Mouse (Mus musculus) forebrain, embryonic 11.5 days (tissue): ENCODE measurements at regions not wholly inside any gene's neighbourhood (a gene's known extent, or its start where the extent isn't known, plus 50 kb on each side); places are given as distances from the start of the nearest gene placed in this dataset.

Experiments used
- ATAC-seq: fragments of 200-750 bp; cut with Nextera tagmentation; replicated peaks from 2 replicates; pipeline ENCODE4 v1.8.0; 2017; ENCODE audit warnings: moderate TSS enrichment; ENCODE audit not compliant: low FRiP score
- DNase-seq: peaks from one replicate; pipeline ENCODE4 v3.0.0-alpha.2; 2017; ENCODE audit warnings: low spot score
- H3K27ac ChIP-seq: fragments of 300-500 bp; sonication (generic); 2 replicates; pipeline ENCODE4 v1.5.1; 2014; ENCODE audit warnings: low read depth, low read length
- H3K27me3 ChIP-seq: fragments of 300-500 bp; sonication (generic); 2 replicates; pipeline ENCODE4 v1.6.1; 2014; ENCODE audit warnings: mild to moderate bottlenecking, low read length, mixed read lengths; ENCODE audit not compliant: control insufficient read depth, insufficient read depth
- H3K36me3 ChIP-seq: fragments of 300-500 bp; sonication (generic); 2 replicates; pipeline ENCODE4 v1.6.1; 2014; ENCODE audit warnings: mild to moderate bottlenecking, low read length, moderate library complexity, mixed read lengths; ENCODE audit not compliant: control insufficient read depth, insufficient read depth
- H3K4me1 ChIP-seq: fragments of 300-500 bp; sonication (generic); replicated peaks from 2 replicates; pipeline ENCODE4 v1.6.1; 2014; ENCODE audit warnings: low read length, mixed read lengths; ENCODE audit not compliant: control insufficient read depth, insufficient read depth
- H3K4me2 ChIP-seq: fragments of 300-500 bp; sonication (generic); 2 replicates; pipeline ENCODE4 v1.6.1; 2014; ENCODE audit warnings: low read depth, mild to moderate bottlenecking, low read length, moderate library complexity, mixed read lengths; ENCODE audit not compliant: severe bottlenecking
- H3K4me3 ChIP-seq: fragments of 300-500 bp; sonication (generic); 2 replicates; pipeline ENCODE4 v1.5.1; 2014; ENCODE audit warnings: low read depth, low read length
- H3K9ac ChIP-seq: fragments of 300-500 bp; sonication (generic); 2 replicates; pipeline ENCODE4 v1.6.1; 2014; ENCODE audit warnings: low read length
- H3K9me3 ChIP-seq: fragments of 300-500 bp; sonication (generic); 2 replicates; pipeline ENCODE4 v1.6.1; 2016; ENCODE audit warnings: low read length, mixed read lengths; ENCODE audit not compliant: control insufficient read depth
- WGBS: fragments of 180-500 bp; shearing (Covaris S2); extraction: QIAGEN DNeasy Blood & Tissue Kit; methylation state at CpG from one replicate; pipeline ENCODE4 v1.1.7; 2014; 5-methylcytosine and 5-hydroxymethylcytosine counted together

- Histone ChIP-seq H3K27ac (no peak overlapping the region), H3K9me3 (no peaks in the 10 kb centered on the region), H3K4me2 (no peak overlapping the region), H3K4me1 (no peaks in the 10 kb centered on the region), H3K27me3 (no peaks in the 10 kb centered on the region), H3K9ac (no peak overlapping the region), H3K36me3 (no peaks in the 10 kb centered on the region), H3K4me3 (no peak overlapping the region)
- no peak for ATAC-seq
- no peak for DNase-seq
- WGBS = 88% methylated on average over 6 of the region's 6 CpGs
Observed at GRCm38 (mm10) chr6:117104047-117104446, 64.3 kb upstream of the Cxcl12 start.

GRCm38 (mm10) chr6:117104463-117104862 lies 63.9 kb upstream of the Cxcl12 start:
- no peaks in the 10 kb centered on the region for H3K27me3 ChIP-seq
- WGBS = 77% methylated on average over 2 of the region's 2 CpGs

GRCm38 (mm10) chr6:117105182-117105589 lies 63.1 kb upstream of the Cxcl12 start:
- H3K9ac ChIP-seq = no peak overlapping the region
- H3K9me3 ChIP-seq = no peaks in the 10 kb centered on the region
- DNase-seq (no peak), ATAC-seq (no peak)
- H3K4me2 ChIP-seq = no peak overlapping the region
- H3K4me1 ChIP-seq = no peaks in the 10 kb centered on the region
- no peak overlapping the region for H3K4me3 ChIP-seq
- H3K27me3 ChIP-seq = no peaks in the 10 kb centered on the region
- no peak overlapping the region for H3K27ac ChIP-seq
- no peaks in the 10 kb centered on the region for H3K36me3 ChIP-seq
- 56% methylated on average over 6 of the region's 6 CpGs for WGBS

More at GRCm38 (mm10) chr6:117104463-117104862, 63.9 kb upstream of the Cxcl12 start:
- Histone ChIP-seq H3K4me2 (no peak overlapping the region), H3K9me3 (no peaks in the 10 kb centered on the region), H3K4me3 (no peak overlapping the region), H3K9ac (no peak overlapping the region), H3K27ac (no peak overlapping the region), H3K4me1 (no peaks in the 10 kb centered on the region), H3K36me3 (no peaks in the 10 kb centered on the region)
- no peak for ATAC-seq
- no peak for DNase-seq

GRCm38 (mm10) chr6:117110291-117110690 lies 58.0 kb upstream of the Cxcl12 start:
- 65% methylated on average over 3 of the region's 3 CpGs for WGBS
- H3K4me2 ChIP-seq = no peak overlapping the region
- DNase-seq = no peak
- H3K9ac ChIP-seq = no peak overlapping the region
- no peaks in the 10 kb centered on the region for H3K27me3 ChIP-seq
- no peaks in the 10 kb centered on the region for H3K9me3 ChIP-seq
- no peaks in the 10 kb centered on the region for H3K36me3 ChIP-seq
- no peak overlapping the region for H3K27ac ChIP-seq
- H3K4me1 ChIP-seq = no peaks in the 10 kb centered on the region
- no peak overlapping the region for H3K4me3 ChIP-seq
- ATAC-seq = no peak

- H3K4me3 ChIP-seq = no peak overlapping the region
- H3K27ac ChIP-seq = no peak overlapping the region
- H3K36me3 ChIP-seq = no peaks in the 10 kb centered on the region
- no peak overlapping the region for H3K9ac ChIP-seq
- DNase-seq (no peak), ATAC-seq (no peak)
- H3K27me3 ChIP-seq = no peaks in the 10 kb centered on the region
- WGBS = 82% methylated on average over 8 of the region's 8 CpGs
- no peaks in the 10 kb centered on the region for H3K4me1 ChIP-seq
- H3K9me3 ChIP-seq = no peaks in the 10 kb centered on the region
- no peak overlapping the region for H3K4me2 ChIP-seq
Observed at GRCm38 (mm10) chr6:117114859-117115258, 53.5 kb upstream of the Cxcl12 start.

- Histone ChIP-seq H3K27me3 (no peaks in the 10 kb centered on the region), H3K4me2 (no peak overlapping the region), H3K4me3 (no peak overlapping the region), H3K9ac (no peak overlapping the region), H3K4me1 (no peaks in the 10 kb centered on the region), H3K27ac (no peak overlapping the region), H3K36me3 (no peaks in the 10 kb centered on the region), H3K9me3 (no peaks in the 10 kb centered on the region)
- 85% methylated on average over 3 of the region's 3 CpGs for WGBS
- DNase-seq (no peak), ATAC-seq (no peak)
Observed at GRCm38 (mm10) chr6:117118081-117118480, 50.3 kb upstream of the Cxcl12 start.
